Mouse (Mus musculus): ENCODE measurements around the gene Tshz2.

Tshz2 gene

GRCm38 (mm10) chr2:170017926-170018325 is 385.1 kb downstream of the Tshz2 start:
- no peak for DNase-seq

GRCm38 (mm10) chr2:170022953-170023352 is 390.1 kb downstream of the Tshz2 start:
- no peak for DNase-seq

- no peak for DNase-seq
Measured at GRCm38 (mm10) chr2:170023741-170024140, 390.9 kb downstream of the Tshz2 start.

- DNase-seq: peak in 1 of 2 experiments; percentile 13
Measured at GRCm38 (mm10) chr2:170024939-170025338, 392.1 kb downstream of the Tshz2 start.

- DNase-seq: no peak
Measured at GRCm38 (mm10) chr2:170025896-170026295, 393.1 kb downstream of the Tshz2 start.

- DNase-seq: no peak
Measured at GRCm38 (mm10) chr2:170027837-170028236, 395.0 kb downstream of the Tshz2 start.

GRCm38 (mm10) chr2:170028488-170029303 is 395.9 kb downstream of the Tshz2 start:
- DNase-seq: no peak

- DNase-seq: no peak
Measured at GRCm38 (mm10) chr2:170029304-170029856, 396.6 kb downstream of the Tshz2 start.

- DNase-seq: no peak
Measured at GRCm38 (mm10) chr2:170031226-170031625, 398.4 kb downstream of the Tshz2 start.

- DNase-seq: no peak
Measured at GRCm38 (mm10) chr2:170031872-170032271, 399.1 kb downstream of the Tshz2 start.

GRCm38 (mm10) chr2:170033219-170033618 is 400.4 kb downstream of the Tshz2 start:
- DNase-seq: no peak

GRCm38 (mm10) chr2:170034794-170035193 is 402.0 kb downstream of the Tshz2 start:
- DNase-seq: no peak

GRCm38 (mm10) chr2:170036791-170037241 is 404.0 kb downstream of the Tshz2 start:
- no peak for DNase-seq

GRCm38 (mm10) chr2:170037346-170037745 is 404.5 kb downstream of the Tshz2 start:
- no peak for DNase-seq

GRCm38 (mm10) chr2:170039772-170040171 is 407.0 kb downstream of the Tshz2 start:
- no peak for DNase-seq

- DNase-seq: no peak
Measured at GRCm38 (mm10) chr2:170041101-170041500, 408.3 kb downstream of the Tshz2 start.

- no peak for DNase-seq
Measured at GRCm38 (mm10) chr2:170042471-170043213, 409.8 kb downstream of the Tshz2 start.

GRCm38 (mm10) chr2:170043290-170043689 is 410.5 kb downstream of the Tshz2 start:
- DNase-seq: no peak

GRCm38 (mm10) chr2:170045896-170046295 is 413.1 kb downstream of the Tshz2 start:
- no peak for DNase-seq

GRCm38 (mm10) chr2:170046371-170047145 is 413.7 kb downstream of the Tshz2 start:
- DNase-seq: no peak

- DNase-seq: no peak
Measured at GRCm38 (mm10) chr2:170048831-170049230, 416.0 kb downstream of the Tshz2 start.

- DNase-seq: no peak
Measured at GRCm38 (mm10) chr2:170050651-170051050, 417.8 kb downstream of the Tshz2 start.

GRCm38 (mm10) chr2:170051441-170051840 is 418.6 kb downstream of the Tshz2 start:
- no peak for DNase-seq
